Mouse (Mus musculus): ENCODE results near the gene Gm20388.

DNA sequence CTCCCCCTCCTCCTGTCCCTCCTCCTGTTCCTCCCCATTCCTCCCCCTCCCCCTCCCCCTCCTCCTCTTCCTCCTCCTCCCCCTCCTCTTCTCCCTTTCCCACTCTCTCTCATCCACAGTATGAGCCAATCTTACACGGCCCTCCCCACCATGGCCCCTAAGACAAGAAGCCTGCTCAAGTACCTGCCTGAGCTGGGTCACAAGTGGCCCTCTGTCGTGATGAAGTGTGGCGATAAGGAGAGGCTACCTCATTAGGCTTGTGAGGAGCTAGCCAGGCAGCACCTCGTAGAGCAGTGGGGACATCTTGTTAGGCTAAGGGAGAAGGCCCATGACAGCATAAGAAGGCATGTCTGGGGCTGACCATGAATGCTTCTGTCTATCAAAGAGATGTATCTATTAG lies 1762.5 kb downstream of the Gm20388 start:
- TF ChIP-seq CTCF (IDR thresholded peaks at IDR 0.05; ENCODE audit: control insufficient read depth, insufficient read depth, low read length) (no peak), POLR2A (IDR thresholded peaks at IDR 0.05; ENCODE audit: borderline replicate concordance, control insufficient read depth, low read depth, low read length) (no peak)

Measured in bone marrow, adult 2 months (tissue).